Mouse (Mus musculus): ENCODE measurements around the gene Plekhg2.

Gene Plekhg2

GRCm38 (mm10) chr7:28367663-28368275 is 4.6 kb downstream of the Plekhg2 start:
- no peak for DNase-seq (ENCODE audit: low spot score)

GRCm38 (mm10) chr7:28362441-28363060 is 9.8 kb downstream of the Plekhg2 start:
- DNase-seq (ENCODE audit: low spot score): no peak

GRCm38 (mm10) chr7:28361647-28362341 is 10.6 kb downstream of the Plekhg2 start:
- DNase-seq (ENCODE audit: low spot score): no peak

GRCm38 (mm10) chr7:28360291-28360690 is 12.1 kb downstream of the Plekhg2 start:
- no peak for DNase-seq (ENCODE audit: low spot score)

- no peak for DNase-seq (ENCODE audit: low spot score)
Measured at GRCm38 (mm10) chr7:28359854-28360253, 12.5 kb downstream of the Plekhg2 start.

GRCm38 (mm10) chr7:28358431-28358830 is 14.0 kb downstream of the Plekhg2 start:
- no peak for DNase-seq (ENCODE audit: low spot score)

GRCm38 (mm10) chr7:28357984-28358383 is 14.4 kb downstream of the Plekhg2 start:
- DNase-seq (ENCODE audit: low spot score): no peak

- DNase-seq (ENCODE audit: low spot score): peak; percentile 61
Measured at GRCm38 (mm10) chr7:28356981-28357380, 15.4 kb downstream of the Plekhg2 start.

GRCm38 (mm10) chr7:28355221-28355620 is 17.2 kb downstream of the Plekhg2 start:
- no peak for DNase-seq (ENCODE audit: low spot score)

- no peak for DNase-seq (ENCODE audit: low spot score)
Measured at GRCm38 (mm10) chr7:28354596-28354995, 17.8 kb downstream of the Plekhg2 start.

GRCm38 (mm10) chr7:28354113-28354581 is 18.3 kb downstream of the Plekhg2 start:
- no peak for DNase-seq (ENCODE audit: low spot score)

GRCm38 (mm10) chr7:28353267-28353666 is 19.1 kb downstream of the Plekhg2 start:
- DNase-seq (ENCODE audit: low spot score): no peak

- DNase-seq (ENCODE audit: low spot score): no peak
Measured at GRCm38 (mm10) chr7:28351676-28352191, 20.7 kb downstream of the Plekhg2 start.

GRCm38 (mm10) chr7:28350155-28350883 is 22.1 kb downstream of the Plekhg2 start, which contains the start of gene Rps16:
Gene Rps16 (plus strand): TSS chr7:28350652.
- peak; percentile 96 for DNase-seq (ENCODE audit: low spot score)

- DNase-seq (ENCODE audit: low spot score): no peak
Measured at GRCm38 (mm10) chr7:28348601-28349000, 23.8 kb downstream of the Plekhg2 start.

GRCm38 (mm10) chr7:28347746-28348145 is 24.7 kb downstream of the Plekhg2 start:
- DNase-seq (ENCODE audit: low spot score): peak; percentile 78

GRCm38 (mm10) chr7:28344637-28345036 is 27.8 kb downstream of the Plekhg2 start:
- no peak for DNase-seq (ENCODE audit: low spot score)

- no peak for DNase-seq (ENCODE audit: low spot score)
Measured at GRCm38 (mm10) chr7:28341381-28341780, 31.0 kb downstream of the Plekhg2 start.

GRCm38 (mm10) chr7:28339213-28339917 is 33.0 kb downstream of the Plekhg2 start:
- DNase-seq (ENCODE audit: low spot score): peak; percentile 66

- DNase-seq (ENCODE audit: low spot score): peak; percentile 97
Measured at GRCm38 (mm10) chr7:28338108-28338998, 34.0 kb downstream of the Plekhg2 start, which contains the start of gene Supt5. Gene Supt5 (minus strand): TSS chr7:28338746.
